Mouse (Mus musculus) urinary bladder, postnatal 36 days (tissue): ENCODE data around the gene Hsph1.

Experiments
- DNase-seq, 2 experiments: peaks; one replicate each; pipeline ENCODE4 v3.0.0; 2022; ENCODE audit warnings: low spot score in 2 of 2, mixed read lengths in 1 of 2

The Hsph1 gene

DNA sequence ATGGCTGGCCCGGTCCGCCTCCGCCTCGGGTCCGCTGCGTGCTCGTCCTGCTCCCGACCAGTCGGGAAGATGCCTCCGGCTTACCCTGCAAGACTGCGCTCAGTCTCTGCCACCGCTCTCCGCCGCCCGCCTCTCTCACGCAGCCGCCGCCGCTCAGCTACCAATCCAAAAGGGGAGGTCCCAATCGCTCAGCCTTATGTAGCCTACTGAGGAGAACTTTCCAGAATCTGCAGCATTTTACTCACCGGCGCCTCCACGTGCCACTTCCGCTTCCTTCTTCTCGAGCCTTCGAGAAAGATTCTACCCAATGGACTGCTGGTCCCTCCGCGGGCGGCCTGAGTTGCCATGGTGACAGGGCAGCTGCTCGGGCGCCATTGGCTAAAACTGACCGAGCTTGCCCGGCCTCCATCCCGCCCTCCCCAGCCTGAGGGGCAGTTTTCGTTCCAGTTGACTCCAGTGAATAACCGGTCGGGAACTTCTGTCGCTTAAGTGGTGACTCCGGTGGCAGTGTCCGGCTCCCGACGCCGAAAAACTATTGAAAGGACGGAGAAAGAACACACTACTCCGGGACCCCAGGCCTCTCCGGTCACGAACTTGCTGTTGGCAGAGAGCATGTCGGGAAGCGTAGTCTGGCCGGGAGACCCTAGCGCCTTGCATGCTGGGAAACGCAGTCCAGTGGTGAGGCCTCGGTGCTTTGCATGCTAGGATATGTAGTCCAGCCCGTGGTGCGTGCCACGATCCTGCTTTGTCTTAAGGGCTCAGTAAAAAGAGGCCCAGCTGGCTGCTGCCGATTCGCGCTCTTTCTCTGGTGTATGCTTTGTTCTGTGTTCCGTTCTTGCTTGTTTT, at the start of gene Hsph1:
TSS of gene Hsph1 (minus strand) at position 302 of the 846 bp plus-strand sequence.
- DNase-seq, result peak; percentile 96 to 97

DNA sequence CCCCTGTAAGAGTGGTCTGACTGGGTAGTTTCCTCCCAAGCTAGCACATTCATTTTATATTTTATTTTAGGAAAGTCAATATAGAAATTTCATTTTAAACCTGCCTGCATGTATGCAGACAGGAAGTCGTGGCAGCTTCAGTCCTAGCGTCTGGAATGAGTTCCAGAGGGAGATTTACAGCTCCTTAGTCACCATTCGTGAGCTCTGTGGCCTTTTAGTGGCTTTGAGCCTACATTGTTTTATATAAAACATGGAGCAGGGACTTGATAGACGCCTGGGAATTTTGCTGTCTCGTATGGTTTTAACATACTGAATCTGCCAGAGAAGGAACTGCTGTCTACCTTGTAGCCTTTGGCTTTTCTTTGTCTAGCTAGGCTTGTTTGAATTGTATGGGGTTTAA, 44.8 kb upstream of the Hsph1 start:
- DNase-seq, result no peak

DNA sequence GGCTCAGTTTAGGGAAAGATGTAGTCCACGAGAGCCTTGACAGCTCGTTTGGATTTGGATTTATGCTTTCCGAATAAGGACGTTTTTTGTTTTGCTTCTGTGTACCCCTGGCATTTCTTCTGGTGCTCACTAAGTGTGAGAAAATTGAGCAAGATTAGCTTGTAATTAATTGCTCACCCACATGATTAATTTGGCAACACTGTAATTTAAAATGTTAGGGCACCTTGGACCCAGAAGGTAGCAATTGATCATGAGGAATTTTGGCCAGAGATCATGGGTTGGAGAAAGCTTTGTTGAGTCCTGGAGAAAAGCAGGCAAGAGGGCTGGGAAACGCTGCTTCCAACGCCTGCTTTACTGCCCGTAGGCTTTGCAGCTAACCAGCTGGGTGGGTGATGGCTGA, 43.7 kb upstream of the Hsph1 start:
- DNase-seq, result no peak

DNA sequence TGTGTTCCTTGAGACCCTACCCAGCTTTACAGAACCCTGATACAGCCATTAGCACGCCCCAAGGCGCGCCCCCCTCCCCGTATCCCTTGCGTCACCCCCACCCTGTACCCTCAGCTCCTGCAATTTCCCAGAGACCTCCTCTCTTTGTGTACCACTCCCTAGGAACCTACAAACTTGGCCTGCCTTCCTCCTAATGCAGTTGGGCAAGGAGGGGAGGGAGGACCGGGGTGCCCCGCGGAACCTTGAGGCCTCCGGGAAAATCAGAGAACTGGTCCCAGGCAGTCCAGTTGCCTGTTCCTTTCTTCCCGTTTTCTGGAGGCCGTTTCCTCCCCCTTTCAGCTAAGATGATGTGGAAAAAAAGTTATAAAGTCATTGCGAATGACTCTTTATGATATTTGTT, 43.2 kb upstream of the Hsph1 start:
- no peak for DNase-seq

DNA sequence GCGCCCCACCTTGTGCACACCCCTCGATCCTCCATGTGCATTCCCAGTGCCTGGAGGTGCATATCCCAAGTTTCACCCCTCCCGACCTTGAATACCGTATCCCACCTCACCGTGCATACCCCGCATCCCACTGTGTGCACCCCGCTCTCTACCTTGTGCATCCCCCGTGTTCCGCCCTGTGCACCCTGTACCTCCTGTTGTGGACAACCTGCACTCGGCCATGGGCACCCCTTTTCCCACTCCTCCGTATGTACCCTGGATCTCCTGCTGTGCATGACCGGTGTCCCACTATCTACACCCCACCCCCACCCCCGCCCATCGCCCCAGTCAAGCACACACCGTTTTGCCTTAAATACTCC, 42.8 kb upstream of the Hsph1 start:
- DNase-seq, result no peak

DNA sequence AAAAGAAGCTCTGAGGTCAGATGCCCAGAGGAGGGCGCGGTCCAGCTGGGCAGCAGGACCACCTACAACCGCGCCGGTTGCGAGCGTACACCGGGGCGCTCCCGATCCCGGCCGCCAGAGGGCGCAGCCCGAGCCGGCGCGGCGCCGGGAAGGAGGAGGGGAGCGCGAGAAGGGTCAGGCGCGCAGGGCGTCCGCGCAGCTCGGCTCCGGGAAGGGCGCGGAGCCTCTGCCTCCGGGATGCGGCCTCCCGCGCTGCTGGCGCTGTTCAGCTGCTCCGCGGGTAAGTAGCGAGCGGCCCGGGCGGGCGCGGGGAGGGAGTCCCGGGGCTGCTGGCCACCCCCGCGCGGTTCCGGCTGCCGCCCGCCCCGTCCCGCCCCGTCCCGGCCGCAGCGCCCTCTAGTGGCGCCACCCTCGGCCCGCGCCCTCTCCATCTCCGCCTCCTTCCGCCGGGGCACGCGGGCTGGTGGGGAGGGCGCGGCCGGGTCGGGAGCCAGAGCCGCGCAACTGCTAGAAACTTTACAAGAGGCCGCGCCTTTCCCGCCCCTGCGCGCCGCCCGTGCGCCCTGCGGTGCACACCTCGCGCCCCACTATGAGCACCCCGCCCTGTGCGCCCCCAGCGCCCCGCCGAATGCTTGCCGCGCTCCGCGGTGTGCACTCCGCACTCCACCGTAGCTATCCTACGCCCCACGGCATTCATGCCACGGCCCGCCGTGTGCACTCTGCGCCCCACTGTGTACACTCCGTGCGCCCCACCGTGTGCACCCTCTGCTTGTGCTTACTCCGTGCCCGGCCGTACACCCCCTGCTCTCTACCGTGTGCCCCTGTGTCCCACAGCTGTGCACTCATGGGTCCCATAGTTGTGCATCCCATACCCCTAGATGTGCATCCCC, 42.2 kb upstream of the Hsph1 start, which contains the start of gene B3glct:
TSS of gene B3glct (plus strand) at position 131 of the 890 bp plus-strand sequence.
- DNase-seq, result peak; percentile 75 to 78

DNA sequence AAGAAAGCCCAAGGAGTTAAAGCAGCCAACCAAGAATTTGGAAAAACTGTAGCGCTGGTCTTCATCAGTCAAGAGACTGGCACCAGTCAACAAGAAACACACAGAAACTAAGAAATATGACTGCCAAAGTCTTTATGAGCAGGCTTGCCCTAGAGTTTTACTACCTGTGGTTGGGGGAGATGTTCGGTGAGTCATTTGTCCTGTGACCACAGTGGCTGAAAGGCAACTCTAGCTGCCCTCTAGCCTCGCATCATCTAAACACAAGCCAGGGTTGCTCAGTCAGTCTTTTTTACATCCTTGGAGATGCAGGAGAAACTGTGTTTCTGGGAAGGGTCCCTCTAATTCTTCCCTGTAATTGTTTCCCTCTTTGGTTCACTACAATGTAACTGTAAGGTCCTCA, 41.0 kb upstream of the Hsph1 start:
- no peak for DNase-seq

DNA sequence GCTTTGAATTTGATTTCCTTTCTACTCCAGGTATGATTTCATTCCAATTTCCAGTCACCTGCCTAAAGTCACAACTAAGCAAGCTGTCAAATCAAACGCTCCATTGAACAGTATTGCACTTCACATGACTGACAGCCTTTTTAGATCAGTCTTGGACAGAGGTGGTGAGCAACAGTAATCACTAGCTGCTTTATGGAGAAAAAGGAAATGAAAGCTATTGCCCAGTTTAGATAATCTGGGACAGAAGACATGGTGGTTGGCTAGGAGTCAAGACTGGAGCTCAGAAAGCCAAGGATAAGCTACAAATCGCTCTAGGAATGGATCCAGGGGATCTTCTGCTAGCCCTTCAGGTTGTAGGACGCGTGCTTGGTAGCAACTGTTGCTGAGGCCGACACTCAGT, 27.2 kb upstream of the Hsph1 start:
- no peak for DNase-seq

DNA sequence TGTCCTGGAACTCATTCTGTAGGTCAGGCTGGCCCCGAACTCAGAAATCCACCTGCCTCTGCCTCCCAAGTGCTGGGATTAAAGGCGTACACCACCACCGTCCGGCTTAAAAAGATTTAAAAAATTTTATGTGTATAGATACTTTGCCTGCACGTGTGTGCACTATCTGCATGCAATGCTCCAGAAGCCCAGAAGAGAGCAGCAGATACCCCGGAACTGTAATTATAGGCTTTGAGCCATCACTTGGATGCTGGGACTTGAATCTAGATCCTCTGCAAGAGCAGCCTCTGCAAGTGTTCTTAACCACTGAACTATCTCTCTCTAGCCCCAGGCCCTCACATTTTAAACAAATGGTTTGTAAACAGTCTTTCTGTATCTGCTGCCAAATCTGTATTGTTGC, 26.8 kb upstream of the Hsph1 start:
- no peak for DNase-seq

DNA sequence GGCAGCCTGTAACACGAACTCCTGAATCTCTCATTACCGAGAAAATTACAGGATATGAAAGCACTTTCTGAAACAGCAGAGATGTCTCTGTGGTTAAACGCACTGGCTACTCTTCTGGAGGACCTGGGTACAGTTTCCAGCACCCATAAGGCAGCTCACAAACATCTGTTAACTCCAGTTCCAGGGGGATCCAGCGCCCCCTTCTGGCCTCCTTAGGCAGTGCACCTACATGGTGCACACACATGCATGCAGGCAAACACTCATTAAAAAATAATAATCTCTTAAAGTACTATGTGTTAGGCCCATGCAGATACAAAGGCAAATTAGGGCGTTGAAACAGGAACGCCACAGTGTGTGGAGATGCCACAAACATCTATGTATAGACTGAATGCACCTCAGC, 25.3 kb upstream of the Hsph1 start:
- DNase-seq, result no peak

DNA sequence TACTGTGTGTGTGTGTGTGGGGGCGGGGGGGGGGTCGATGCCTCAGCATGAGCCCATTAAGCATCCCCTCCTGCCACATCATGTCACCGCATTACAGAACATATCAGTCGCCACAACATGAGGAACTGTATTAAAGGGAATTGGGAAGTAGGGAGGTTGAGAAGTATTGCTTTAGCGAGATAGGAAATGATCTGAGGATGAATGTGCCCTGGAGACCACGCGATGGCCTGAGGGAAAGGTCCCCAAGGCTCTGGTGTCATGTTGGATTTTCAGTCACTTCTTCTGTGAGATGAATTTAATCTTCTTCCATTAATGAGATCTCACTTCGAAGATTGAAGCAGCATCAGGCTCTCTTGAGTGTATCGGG, 23.2 kb upstream of the Hsph1 start:
- no peak for DNase-seq

DNA sequence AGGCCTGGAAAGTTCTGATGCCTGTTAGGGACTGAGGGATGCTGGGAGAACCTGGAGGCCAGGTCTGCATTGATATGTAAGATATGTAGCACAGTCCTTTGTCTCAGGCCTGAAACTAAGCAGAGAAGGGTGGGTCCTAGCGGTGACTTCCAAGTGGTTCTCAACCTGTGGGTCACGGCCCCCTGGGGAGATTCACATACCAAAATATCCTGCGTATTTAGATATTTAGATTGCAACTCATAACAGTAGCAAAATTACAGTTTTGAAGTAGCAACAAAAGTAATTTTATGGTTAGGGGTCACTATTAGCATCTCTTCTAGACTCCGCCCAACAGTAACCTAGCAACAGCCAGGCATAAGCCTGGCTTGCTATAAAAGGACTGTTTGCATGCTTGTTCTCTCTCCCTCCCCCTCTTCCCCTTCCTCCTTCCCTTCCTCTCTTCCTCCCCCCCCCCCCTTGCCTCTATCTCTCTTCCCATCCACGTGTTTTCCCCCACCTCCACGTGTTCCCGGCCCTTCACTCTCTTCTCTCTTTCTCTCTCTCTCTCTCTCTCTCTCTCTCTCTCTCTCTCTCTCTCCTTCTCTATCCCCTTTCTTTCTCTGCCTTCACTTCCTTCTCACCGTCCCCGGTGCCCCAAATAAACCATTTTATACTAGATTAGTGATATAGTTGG, 22.7 kb upstream of the Hsph1 start:
- DNase-seq, result no peak

DNA sequence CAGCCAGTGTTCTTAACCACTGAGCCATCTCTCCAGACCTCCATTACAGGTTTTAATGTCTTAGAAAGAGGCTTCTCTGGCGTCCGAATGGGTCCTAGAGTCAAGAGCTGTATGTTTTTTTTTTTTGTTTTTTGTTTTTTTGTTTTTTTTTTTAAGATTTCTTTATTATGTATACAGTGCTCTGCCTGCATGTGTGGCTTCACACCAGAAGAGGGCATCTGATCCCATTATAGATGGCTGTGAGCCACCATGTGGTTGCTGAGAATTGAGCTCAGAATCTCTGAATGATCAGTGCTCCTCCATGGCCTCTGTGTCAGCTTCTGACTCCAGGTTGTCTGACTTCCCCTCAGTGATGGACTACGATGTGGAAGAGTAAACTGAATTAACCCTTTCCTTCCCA, 21.8 kb upstream of the Hsph1 start:
- no peak for DNase-seq

DNA sequence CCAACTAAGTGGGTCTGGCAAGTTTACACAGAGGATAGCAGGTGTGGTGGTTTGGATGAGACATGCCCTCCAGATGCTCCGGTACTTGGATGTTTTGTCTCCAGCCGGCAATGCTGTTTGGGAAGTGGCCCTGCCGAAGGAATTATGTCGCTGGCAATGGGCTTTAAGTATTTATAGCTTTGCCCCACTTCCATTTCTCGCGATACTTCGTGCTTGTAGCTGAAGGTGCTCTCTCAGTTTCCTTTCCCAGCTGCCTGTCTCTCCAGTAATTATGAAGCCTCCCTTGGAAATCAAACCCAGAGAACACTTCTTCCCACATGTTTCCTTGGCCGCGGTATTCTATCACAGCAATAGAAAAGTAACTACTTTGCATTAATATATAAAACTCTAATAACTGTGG, 19.5 kb upstream of the Hsph1 start:
- DNase-seq, result no peak

DNA sequence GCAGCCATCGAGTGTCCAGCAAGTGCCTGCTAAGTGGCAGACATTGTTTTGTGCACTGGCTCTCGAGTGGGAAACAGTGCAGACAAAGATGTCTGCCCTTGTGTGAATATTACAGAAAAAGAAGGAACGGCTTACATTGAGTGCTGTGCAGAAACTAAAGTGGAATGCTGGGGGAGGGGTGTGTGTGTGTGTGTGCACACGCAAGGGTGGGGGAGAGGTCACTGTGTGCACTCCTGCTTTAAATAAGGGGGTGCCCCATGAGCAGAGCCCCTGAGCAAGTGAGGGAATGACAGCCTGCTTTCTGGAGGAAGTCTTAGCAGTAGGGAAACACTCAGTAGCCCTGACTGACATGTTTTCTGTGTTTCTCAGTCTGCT, 14.0 kb upstream of the Hsph1 start:
- DNase-seq, result no peak

DNA sequence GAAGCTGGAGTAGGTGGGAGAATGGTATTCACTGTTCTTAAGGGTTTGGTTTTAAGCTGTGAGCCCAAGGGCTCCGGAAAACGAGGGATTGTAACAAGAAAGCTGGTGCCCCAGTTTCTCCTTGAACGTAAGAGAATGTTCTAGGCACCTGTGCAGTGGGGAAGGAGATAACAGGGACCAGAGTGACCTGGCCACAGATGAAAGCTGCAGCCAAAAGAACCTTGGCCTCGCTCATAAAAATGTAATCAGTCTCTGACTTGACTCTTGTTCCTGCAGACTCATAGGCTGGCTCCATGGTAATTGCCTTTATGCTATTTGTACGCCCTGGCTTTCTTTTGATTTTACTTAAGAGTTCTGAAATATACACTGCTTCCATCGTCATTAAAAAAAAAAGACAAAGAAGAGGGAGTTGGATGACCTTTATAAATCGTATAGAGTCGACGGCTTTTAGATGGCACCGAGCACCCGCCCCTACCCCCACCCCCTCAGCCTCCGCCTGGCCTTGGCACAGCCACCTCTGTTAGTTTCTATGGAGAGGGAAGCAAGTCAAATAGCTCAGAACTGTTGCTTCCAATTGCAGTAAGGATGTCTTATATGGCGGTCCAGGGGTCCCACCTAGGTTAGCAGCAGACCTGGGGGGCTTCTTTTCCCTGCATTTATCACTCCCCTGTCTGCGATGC, 13.5 kb upstream of the Hsph1 start:
- DNase-seq, result no peak

DNA sequence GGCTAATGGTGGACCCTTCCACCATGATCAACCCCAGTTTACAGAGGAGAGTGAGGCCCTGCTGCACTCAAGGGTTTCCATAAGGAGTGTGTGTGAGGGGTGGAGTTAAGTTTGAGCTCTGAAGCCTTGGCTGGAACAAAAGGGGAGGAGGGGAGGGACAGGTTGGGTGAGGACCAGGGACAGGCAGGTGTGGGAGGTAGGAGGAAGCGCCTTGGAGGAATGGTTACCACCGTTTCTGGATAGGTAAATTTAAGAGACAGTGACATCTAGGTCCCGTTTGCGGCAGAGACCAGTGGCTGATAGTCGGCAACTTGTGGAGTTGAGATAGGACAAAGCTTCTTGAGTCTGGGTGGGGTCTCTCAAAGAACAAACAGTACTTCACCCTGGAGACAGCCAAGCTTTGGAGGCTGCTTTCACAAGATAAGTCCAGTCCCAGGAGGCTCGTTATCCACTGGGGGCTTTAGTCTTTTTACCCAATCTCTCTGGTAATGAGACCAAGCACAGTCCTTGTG, 12.8 kb upstream of the Hsph1 start:
- no peak for DNase-seq

DNA sequence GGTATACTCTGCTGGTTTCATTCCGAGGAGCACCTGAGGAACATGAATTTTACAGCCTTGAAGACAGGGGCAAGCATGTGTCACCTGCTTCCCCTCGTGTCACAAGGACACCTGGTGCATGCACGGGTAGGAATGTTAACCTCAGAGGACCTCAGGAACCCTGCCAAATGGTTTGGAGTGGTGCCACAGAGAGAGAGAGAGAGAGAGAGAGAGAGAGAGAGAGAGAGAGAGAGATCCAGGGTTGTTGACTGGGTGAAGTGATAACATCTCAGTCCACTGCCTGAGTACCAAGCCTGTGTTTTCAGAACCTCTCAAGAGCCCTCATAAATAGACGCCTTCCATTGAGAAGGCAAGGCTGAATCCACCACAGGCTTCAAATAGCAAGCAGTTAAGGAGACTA, 12.0 kb upstream of the Hsph1 start:
- no peak for DNase-seq

DNA sequence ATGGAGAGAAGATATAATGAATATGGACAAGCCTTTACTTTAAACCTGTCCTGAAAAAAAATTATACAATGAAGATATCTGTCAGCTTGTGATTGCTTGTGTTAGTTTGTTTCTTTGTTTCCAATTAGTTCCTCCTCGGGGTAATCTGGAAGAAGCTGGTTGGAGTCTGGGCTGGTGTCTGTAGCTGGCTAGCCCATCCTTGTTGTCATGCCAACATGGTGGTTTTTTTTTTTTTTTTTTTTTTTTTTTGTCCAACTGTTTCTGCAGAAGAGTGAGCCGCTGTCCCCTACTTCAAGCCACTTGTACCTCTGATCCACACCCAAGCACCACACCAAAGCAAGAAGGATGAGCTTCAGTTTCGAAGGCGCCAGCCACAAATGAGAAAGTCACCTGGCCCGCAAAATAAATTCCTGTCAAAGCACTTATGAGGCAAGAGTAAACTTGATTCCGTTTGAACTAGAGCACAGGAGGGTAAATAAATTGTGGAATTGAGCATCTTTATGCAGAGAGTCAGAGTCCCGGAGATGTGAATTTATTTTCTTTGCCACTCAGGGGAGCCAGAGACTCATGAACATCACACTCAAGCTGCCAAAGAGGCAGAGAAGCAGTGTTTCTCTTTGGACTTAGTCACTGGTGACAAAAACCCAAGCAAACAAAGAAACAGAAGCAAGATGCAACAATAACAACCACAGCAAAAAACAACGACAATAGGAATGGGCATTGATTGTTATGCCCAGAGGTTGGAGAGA, 11.4 kb upstream of the Hsph1 start:
- no peak for DNase-seq

DNA sequence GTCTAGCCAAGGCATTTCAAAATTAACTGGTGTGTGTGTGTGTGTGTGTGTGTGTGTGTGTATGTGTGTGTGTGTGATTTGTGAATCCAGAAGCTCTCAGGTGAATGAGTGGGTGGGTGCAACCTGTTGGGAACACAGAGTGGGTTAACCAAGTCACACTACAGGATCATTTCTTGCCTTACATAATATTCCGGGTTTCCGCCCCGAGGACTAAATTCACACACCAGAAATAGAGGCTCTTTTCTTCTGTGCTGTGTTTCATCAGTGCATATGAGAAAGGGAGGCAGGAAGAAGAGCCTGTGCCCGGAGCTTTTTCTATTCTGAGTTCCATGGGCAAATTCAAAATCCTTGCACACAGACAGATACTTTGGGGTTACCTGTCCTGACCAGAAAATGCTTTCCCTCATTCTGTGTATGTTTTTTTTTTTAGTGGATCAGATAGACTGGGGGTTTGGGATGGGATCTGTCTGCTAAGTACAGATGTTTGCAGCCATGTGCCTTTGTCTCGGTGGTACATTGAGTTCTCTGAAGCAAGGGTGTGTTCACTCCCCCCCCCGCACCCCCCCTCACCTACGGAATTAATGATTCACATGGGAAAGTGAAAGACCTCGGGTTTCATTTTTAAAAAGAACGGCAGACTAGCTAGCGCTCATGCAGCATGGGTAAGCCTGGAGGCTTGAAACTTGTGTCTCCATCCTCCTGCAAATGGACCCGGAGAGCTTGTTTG, 6.8 kb upstream of the Hsph1 start:
- no peak for DNase-seq
